Mouse (Mus musculus) MEL (cell line): ENCODE data around the gene Cd37.

Source experiments
- CTCF ChIP-seq, 3 experiments: IDR thresholded peaks in 2 of 3; conservative IDR thresholded peaks in 1 of 3; 2 replicates each; pipeline ENCODE4 v1.5.1; 2011 to 2012; ENCODE audit warnings: low read length in 3 of 3, low read depth in 2 of 3, mild to moderate bottlenecking in 2 of 3, improper control_type of control experiment in 1 of 3, inconsistent platforms in 1 of 3, mixed read lengths in 1 of 3, moderate library complexity in 1 of 3; ENCODE audit not compliant: control insufficient read depth in 1 of 3, insufficient read depth in 1 of 3, poor library complexity in 1 of 3, severe bottlenecking in 1 of 3
- ETS1 ChIP-seq: IDR thresholded peaks from 2 replicates; pipeline ENCODE4 v1.6.1; 2012; ENCODE audit warnings: low read depth, mild to moderate bottlenecking, inconsistent platforms, low read length, improper control_type of control experiment, moderate library complexity
- GATA1 ChIP-seq: IDR thresholded peaks from 2 replicates; pipeline ENCODE4 v1.6.1; 2011; ENCODE audit warnings: low read depth, low read length, improper control_type of control experiment
- MAX ChIP-seq: IDR thresholded peaks from 2 replicates; pipeline ENCODE4 v1.6.1; 2011; ENCODE audit warnings: low read length, improper control_type of control experiment
- MAZ ChIP-seq: IDR thresholded peaks from 2 replicates; pipeline ENCODE4 v1.6.1; 2012; ENCODE audit warnings: low read depth, mild to moderate bottlenecking, inconsistent platforms, low read length, improper control_type of control experiment
- NRF1 ChIP-seq: IDR thresholded peaks from 2 replicates; pipeline ENCODE4 v1.6.1; 2014; ENCODE audit warnings: low read depth, mild to moderate bottlenecking, inconsistent platforms, low read length, improper control_type of control experiment, moderate library complexity; ENCODE audit not compliant: poor library complexity, insufficient read depth, severe bottlenecking
- POLR2A ChIP-seq, 2 experiments: IDR thresholded peaks; 2 replicates each; pipeline ENCODE4 v1.6.1; 2011 to 2012; ENCODE audit warnings: low read length in 2 of 2, mild to moderate bottlenecking in 2 of 2, control low read depth in 1 of 2, improper control_type of control experiment in 1 of 2, low read depth in 1 of 2, moderate library complexity in 1 of 2; ENCODE audit not compliant: control insufficient read depth in 1 of 2, insufficient read depth in 1 of 2, poor library complexity in 1 of 2
- POLR2AphosphoS5 ChIP-seq: IDR thresholded peaks from 2 replicates; pipeline ENCODE4 v1.6.1; 2012; ENCODE audit warnings: low read depth, borderline replicate concordance, mild to moderate bottlenecking, inconsistent platforms, low read length, moderate library complexity, mixed read lengths
- UBTF ChIP-seq: IDR thresholded peaks from 2 replicates; pipeline ENCODE4 v1.6.1; 2012; ENCODE audit warnings: low read depth, mild to moderate bottlenecking, inconsistent platforms, low read length, improper control_type of control experiment, moderate library complexity, borderline replicate concordance; ENCODE audit not compliant: insufficient read depth
- USF1 ChIP-seq: IDR thresholded peaks from 2 replicates; pipeline ENCODE4 v1.6.1; 2014; ENCODE audit warnings: low read depth, mild to moderate bottlenecking, inconsistent platforms, low read length, improper control_type of control experiment, moderate library complexity
- ZC3H11A ChIP-seq: IDR thresholded peaks from 2 replicates; pipeline ENCODE4 v1.6.1; 2012; ENCODE audit warnings: low read depth, mild to moderate bottlenecking, inconsistent platforms, low read length, improper control_type of control experiment
- ZNF384 ChIP-seq: IDR thresholded peaks from 2 replicates; pipeline ENCODE4 v1.6.1; 2012; ENCODE audit warnings: low read depth, mild to moderate bottlenecking, inconsistent platforms, low read length, improper control_type of control experiment

- no peak for TF ChIP-seq USF1
- no peak for TF ChIP-seq POLR2A (IDR thresholded peaks at IDR 0.05; ENCODE audit: control insufficient read depth in 1 of 2, insufficient read depth in 1 of 2, low read depth in 1 of 2, low read length in 2 of 2, poor library complexity in 1 of 2)
- no peak for TF ChIP-seq ETS1
- TF ChIP-seq ZC3H11A: no peak
- no peak for TF ChIP-seq MAX
- no peak for TF ChIP-seq CTCF (IDR thresholded peaks at IDR 0.05 in 2 of 3, conservative IDR thresholded peaks at IDR 0.05 in 1 of 3; ENCODE audit: control insufficient read depth in 1 of 3, insufficient read depth in 1 of 3, low read depth in 2 of 3, low read length in 3 of 3, poor library complexity in 1 of 3, severe bottlenecking in 1 of 3)
- TF ChIP-seq UBTF: no peak
- TF ChIP-seq MAZ: no peak
- no peak for TF ChIP-seq GATA1
- no peak for TF ChIP-seq POLR2AphosphoS5
- TF ChIP-seq ZNF384: no peak
- no peak for TF ChIP-seq NRF1
Measured at GRCm38 (mm10) chr7:45198961-45199360, 40.0 kb downstream of the Cd37 start.
